Mouse (Mus musculus): ENCODE data around the gene Tenm2. TPM values are rescaled to one million over a fixed set of nuclear protein-coding genes. Genes with fewer than 3 reads are reported as not detected.

Gene Tenm2
- polyA plus RNA-seq, 1 experiment from 2014 or later = 0.28 TPM

GRCm38 (mm10) chr11:36557316-36557715 lies 678.4 kb downstream of the Tenm2 start:
- H3K27ac ChIP-seq (ENCODE audit: low read depth) = no peak overlapping the region
- no peaks in the 10 kb centered on the region for H3K9me3 ChIP-seq (ENCODE audit: low read depth, low read length)
- H3K4me1 ChIP-seq (ENCODE audit: insufficient read depth) = no peaks in the 10 kb centered on the region
- H3K9ac ChIP-seq = no peak overlapping the region
- no peak for TF ChIP-seq CTCF (IDR thresholded peaks at IDR 0.05; ENCODE audit: low read depth)
- no peak for DNase-seq
- no peaks in the 10 kb centered on the region for H3K36me3 ChIP-seq (ENCODE audit: insufficient read depth)
- WGBS = 74% methylated on average over 6 of the region's 6 CpGs
- no peak overlapping the region for H3K4me2 ChIP-seq
- no peak overlapping the region for H3K4me3 ChIP-seq (ENCODE audit: low read depth, low read length)
- no peak for ATAC-seq (ENCODE audit: insufficient read depth)
- H3K27me3 ChIP-seq (ENCODE audit: insufficient read depth, low read length) = no peaks in the 10 kb centered on the region

GRCm38 (mm10) chr11:36553286-36553685 lies 682.5 kb downstream of the Tenm2 start:
- no peak overlapping the region for H3K4me3 ChIP-seq (ENCODE audit: low read depth, low read length)
- no peaks in the 10 kb centered on the region for H3K4me1 ChIP-seq (ENCODE audit: insufficient read depth)
- H3K9ac ChIP-seq = no peak overlapping the region
- no peak overlapping the region for H3K27ac ChIP-seq (ENCODE audit: low read depth)
- H3K27me3 ChIP-seq (ENCODE audit: insufficient read depth, low read length) = no peaks in the 10 kb centered on the region
- no peak for TF ChIP-seq CTCF (IDR thresholded peaks at IDR 0.05; ENCODE audit: low read depth)
- H3K36me3 ChIP-seq (ENCODE audit: insufficient read depth) = no peaks in the 10 kb centered on the region
- no peak for ATAC-seq (ENCODE audit: insufficient read depth)
- no peak overlapping the region for H3K4me2 ChIP-seq
- WGBS = 64% methylated on average over 5 of the region's 5 CpGs
- no peak for DNase-seq
- no peaks in the 10 kb centered on the region for H3K9me3 ChIP-seq (ENCODE audit: low read depth, low read length)

DNA sequence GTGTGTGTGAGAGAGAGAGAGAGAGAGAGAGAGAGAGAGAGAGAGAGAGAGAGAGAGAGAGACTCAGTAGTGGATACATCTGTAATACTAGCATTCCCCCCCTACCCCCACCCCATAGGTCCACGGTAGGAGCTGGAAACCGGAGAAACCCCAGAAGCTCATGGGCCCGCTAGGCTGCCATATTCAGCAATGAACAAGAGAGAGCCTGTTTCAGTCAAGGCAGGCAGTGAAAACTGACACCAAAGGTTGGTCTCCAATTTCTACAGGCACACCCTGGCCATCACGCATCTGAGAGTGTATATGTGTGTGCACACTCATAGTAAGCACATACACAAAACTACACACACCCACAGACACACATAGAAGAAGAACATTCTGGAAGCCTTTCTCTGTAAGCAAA lies 685.1 kb downstream of the Tenm2 start:
- Histone ChIP-seq H3K27ac (ENCODE audit: low read depth) (no peak overlapping the region), H3K4me2 (no peak overlapping the region), H3K4me3 (ENCODE audit: low read depth, low read length) (no peak overlapping the region), H3K9ac (no peak overlapping the region), H3K4me1 (ENCODE audit: insufficient read depth) (no peaks in the 10 kb centered on the region), H3K36me3 (ENCODE audit: insufficient read depth) (no peaks in the 10 kb centered on the region), H3K9me3 (ENCODE audit: low read depth, low read length) (no peaks in the 10 kb centered on the region), H3K27me3 (ENCODE audit: insufficient read depth, low read length) (no peaks in the 10 kb centered on the region)
- TF ChIP-seq CTCF (IDR thresholded peaks at IDR 0.05; ENCODE audit: low read depth) = no peak
- DNase-seq = no peak
- 57% methylated on average over 4 of the region's 4 CpGs for WGBS
- no peak for ATAC-seq (ENCODE audit: insufficient read depth)

DNA sequence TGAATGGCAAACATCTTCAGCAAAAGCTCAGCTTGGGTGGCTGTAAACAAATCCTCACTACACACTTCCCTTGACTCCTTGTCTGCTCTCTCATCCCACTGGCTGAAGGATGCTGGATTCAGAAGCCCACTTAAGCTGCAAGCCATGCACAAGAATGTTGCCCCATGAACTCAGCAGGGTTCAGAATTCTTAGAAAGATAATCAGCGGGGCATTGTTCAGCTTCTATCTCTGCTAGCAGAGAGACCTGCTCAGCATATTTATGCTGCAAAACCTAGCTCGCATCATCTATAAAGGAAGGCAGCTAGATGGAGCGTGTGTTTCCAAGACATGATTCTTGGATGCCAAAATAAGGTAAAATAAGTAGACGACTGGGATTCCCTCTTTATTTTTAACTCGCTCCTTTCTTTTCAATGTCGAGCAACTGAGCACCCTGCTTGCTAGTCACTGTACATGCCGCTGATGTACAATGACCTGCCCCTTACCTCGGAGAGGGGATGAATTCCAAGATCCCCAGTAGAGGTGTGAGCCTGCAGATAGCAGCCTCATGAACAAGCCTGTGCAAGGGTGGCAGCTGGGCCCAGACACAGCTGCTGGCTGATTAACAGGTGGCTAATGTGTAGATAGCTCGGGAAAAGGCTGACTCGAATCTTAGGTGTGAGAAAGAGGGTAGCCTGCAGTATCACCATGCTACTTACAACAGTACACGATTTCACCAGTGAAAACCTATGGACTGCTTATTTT lies 686.2 kb downstream of the Tenm2 start:
- no peak for TF ChIP-seq CTCF (IDR thresholded peaks at IDR 0.05; ENCODE audit: low read depth)
- 56% methylated on average over 11 of the region's 11 CpGs for WGBS
- Histone ChIP-seq H3K36me3 (ENCODE audit: insufficient read depth) (no peaks in the 10 kb centered on the region), H3K4me1 (ENCODE audit: insufficient read depth) (no peaks in the 10 kb centered on the region), H3K27ac (ENCODE audit: low read depth) (no peak overlapping the region), H3K4me3 (ENCODE audit: low read depth, low read length) (no peak overlapping the region), H3K27me3 (ENCODE audit: insufficient read depth, low read length) (no peaks in the 10 kb centered on the region), H3K4me2 (no peak overlapping the region), H3K9ac (no peak overlapping the region), H3K9me3 (ENCODE audit: low read depth, low read length) (no peaks in the 10 kb centered on the region)
- ATAC-seq (ENCODE audit: insufficient read depth) (no peak), DNase-seq (no peak)

DNA sequence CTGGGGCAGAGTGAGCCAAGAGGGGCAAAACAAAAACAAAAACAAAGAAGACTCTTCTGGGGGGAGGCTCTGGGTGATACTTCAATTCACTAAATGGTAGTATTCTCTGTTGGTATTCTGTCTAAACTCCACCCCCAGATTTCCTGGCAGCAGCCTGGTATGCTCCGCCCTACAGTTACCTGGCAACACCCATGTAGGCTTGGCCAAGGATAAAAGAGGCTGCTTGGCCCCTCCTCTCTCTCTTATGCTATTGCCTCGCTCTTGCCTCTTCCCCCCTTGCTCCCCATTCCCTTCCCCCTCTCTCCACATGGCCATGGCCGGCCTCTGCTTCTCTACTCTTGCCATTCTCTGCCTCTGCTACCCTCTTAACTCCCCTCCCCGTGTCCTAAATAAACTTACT lies 687.6 kb downstream of the Tenm2 start:
- ATAC-seq (ENCODE audit: insufficient read depth) = no peak

DNA sequence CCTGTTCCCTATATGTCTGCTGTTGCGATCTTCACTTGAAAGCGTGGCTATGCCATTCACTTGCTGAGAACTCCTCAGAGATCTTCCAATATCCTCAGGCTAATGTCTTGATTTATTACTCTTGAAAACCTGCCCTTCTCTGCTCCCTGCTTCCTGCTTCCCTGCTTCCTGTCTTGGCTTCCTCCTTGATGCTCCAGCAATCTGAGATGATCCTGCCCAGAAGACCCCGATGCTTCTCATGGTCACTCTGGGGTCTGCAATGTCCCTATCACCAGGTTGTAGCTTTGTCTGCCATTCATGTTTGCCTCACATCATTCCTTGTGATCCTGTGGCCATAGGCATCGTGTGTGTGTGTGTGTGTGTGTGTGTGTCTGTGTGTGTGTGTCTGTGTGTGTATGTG lies 697.6 kb downstream of the Tenm2 start:
- Histone ChIP-seq H3K36me3 (ENCODE audit: insufficient read depth) (no peaks in the 10 kb centered on the region), H3K9ac (no peak overlapping the region), H3K4me1 (ENCODE audit: insufficient read depth) (no peaks in the 10 kb centered on the region), H3K4me2 (no peak overlapping the region), H3K4me3 (ENCODE audit: low read depth, low read length) (no peak overlapping the region), H3K27me3 (ENCODE audit: insufficient read depth, low read length) (no peaks in the 10 kb centered on the region), H3K27ac (ENCODE audit: low read depth) (no peak overlapping the region), H3K9me3 (ENCODE audit: low read depth, low read length) (no peaks in the 10 kb centered on the region)
- TF ChIP-seq CTCF (IDR thresholded peaks at IDR 0.05; ENCODE audit: low read depth) = no peak
- ATAC-seq (ENCODE audit: insufficient read depth) (no peak), DNase-seq (no peak)
- whole genome bisulfite sequencing = 79% methylated on average over 4 of the region's 4 CpGs

More for the DNA sequence above, 687.6 kb downstream of the Tenm2 start:
- WGBS = 53% methylated on average over 4 of the region's 4 CpGs
- Histone ChIP-seq H3K36me3 (ENCODE audit: insufficient read depth) (no peaks in the 10 kb centered on the region), H3K4me1 (ENCODE audit: insufficient read depth) (no peaks in the 10 kb centered on the region), H3K27me3 (ENCODE audit: insufficient read depth, low read length) (no peaks in the 10 kb centered on the region), H3K9ac (no peak overlapping the region), H3K4me3 (ENCODE audit: low read depth, low read length) (no peak overlapping the region), H3K9me3 (ENCODE audit: low read depth, low read length) (no peaks in the 10 kb centered on the region), H3K27ac (ENCODE audit: low read depth) (no peak overlapping the region), H3K4me2 (no peak overlapping the region)
- no peak for TF ChIP-seq CTCF (IDR thresholded peaks at IDR 0.05; ENCODE audit: low read depth)
- DNase-seq = no peak

DNA sequence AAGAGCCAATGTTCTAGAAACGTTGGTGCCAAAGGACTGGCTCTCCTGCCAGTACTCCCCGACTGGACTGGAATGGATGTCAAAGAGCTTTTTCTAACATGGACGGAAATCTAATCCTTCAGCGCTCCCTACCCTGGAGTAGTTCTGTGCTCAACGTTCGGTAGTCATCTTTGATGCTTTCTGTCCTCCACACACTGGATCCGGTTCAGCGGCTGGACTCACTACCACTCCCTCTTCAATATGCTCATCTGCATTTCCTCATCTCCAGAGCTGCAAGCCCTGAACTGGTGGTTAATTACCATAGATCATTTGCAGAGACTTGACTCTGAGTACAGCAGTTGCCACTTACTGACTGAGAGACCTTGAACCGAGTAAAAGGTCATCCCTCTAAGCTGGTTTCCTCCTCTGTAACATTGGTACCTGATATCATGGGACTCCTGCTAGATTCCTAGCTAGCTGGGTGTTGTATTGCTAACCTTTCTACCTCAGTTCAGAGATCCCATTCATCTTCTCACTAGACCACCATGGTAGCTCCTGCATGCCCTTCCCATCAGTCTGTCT lies 698.1 kb downstream of the Tenm2 start:
- no peaks in the 10 kb centered on the region for H3K4me1 ChIP-seq (ENCODE audit: insufficient read depth)
- H3K9ac ChIP-seq = no peak overlapping the region
- no peaks in the 10 kb centered on the region for H3K27me3 ChIP-seq (ENCODE audit: insufficient read depth, low read length)
- no peaks in the 10 kb centered on the region for H3K9me3 ChIP-seq (ENCODE audit: low read depth, low read length)
- no peak overlapping the region for H3K4me2 ChIP-seq
- DNase-seq = no peak
- H3K4me3 ChIP-seq (ENCODE audit: low read depth, low read length) = no peak overlapping the region
- no peak overlapping the region for H3K27ac ChIP-seq (ENCODE audit: low read depth)
- H3K36me3 ChIP-seq (ENCODE audit: insufficient read depth) = no peaks in the 10 kb centered on the region
- TF ChIP-seq CTCF (IDR thresholded peaks at IDR 0.05; ENCODE audit: low read depth) = no peak
- ATAC-seq (ENCODE audit: insufficient read depth) = no peak
- 75% methylated on average over 9 of the region's 9 CpGs for WGBS
